Mouse (Mus musculus) urinary bladder, adult 2 months (tissue): ENCODE data around the gene Lif. TPM values are rescaled to one million over a fixed set of nuclear protein-coding genes. Genes with fewer than 3 reads are reported as not detected.

Source experiments
- polyA plus RNA-seq: library from polyadenylated mRNA; depleted of rRNA; stranded (reverse); fragments of >200 nt; gene quantifications from 2 replicates; pipeline ENCODE4 v1.2.3, GENCODE M21; 2012; rRNA removed

The Lif gene
- polyA plus RNA-seq, 1 experiment, result 2.8 TPM

Other genes starting within 250 kb of the Lif start
- 0.15 and 0.21 TPM in 2 replicates for gene Sec14l4, start 226.1 kb upstream of the Lif start, polyA plus RNA-seq
- gene Sec14l3, start 192.7 kb upstream of the Lif start, polyA plus RNA-seq, result not detected in 2 replicates
- gene Mtfp1, start 162.1 kb upstream of the Lif start, polyA plus RNA-seq, result 3.4 and 4.1 TPM in 2 replicates
- gene Sec14l2, start 134.1 kb upstream of the Lif start, polyA plus RNA-seq, result 1.3 and 1.4 TPM in 2 replicates
- 31.5 and 34.4 TPM in 2 replicates for gene Rnf215, start 122.4 kb upstream of the Lif start, polyA plus RNA-seq
- gene Ccdc157, start 97.3 kb upstream of the Lif start, polyA plus RNA-seq, result 13.8 and 14.2 TPM in 2 replicates
- gene Sf3a1, start 97.2 kb upstream of the Lif start, polyA plus RNA-seq, result 21.6 and 28.5 TPM in 2 replicates
- 92.5 and 137 TPM in 2 replicates for gene Tbc1d10a, start 70.8 kb upstream of the Lif start, polyA plus RNA-seq
- gene Castor1, start 39.3 kb upstream of the Lif start, polyA plus RNA-seq, result 19.7 and 19.8 TPM in 2 replicates
- gene Osm, start 21.1 kb upstream of the Lif start, polyA plus RNA-seq, result 0.28 and 0.39 TPM in 2 replicates
- 0.04 and 0.07 TPM in 2 replicates for gene Hormad2, start 183.5 kb downstream of the Lif start, polyA plus RNA-seq